Mouse (Mus musculus) kidney, embryonic 14.5 days (tissue): Measurements from ENCODE around the gene Sik3. TPM values are rescaled to one million over a fixed set of nuclear protein-coding genes. Genes with fewer than 3 reads are reported as not detected.

Experiments used
- ATAC-seq: fragments of 200-750 bp; cut with Nextera tagmentation; 2 replicates; pipeline ENCODE4 v1.8.0; 2017; ENCODE audit warnings: moderate number of reproducible peaks, mild to moderate bottlenecking, moderate TSS enrichment, moderate library complexity; ENCODE audit not compliant: low FRiP score, low TSS enrichment
- H3K27ac ChIP-seq: fragments of 300-500 bp; sonication (generic); 2 replicates; pipeline ENCODE4 v1.5.1; 2014; ENCODE audit warnings: low read depth, mild to moderate bottlenecking, low read length, moderate library complexity, mixed read lengths
- H3K27me3 ChIP-seq: fragments of 300-500 bp; sonication (generic); 2 replicates; pipeline ENCODE4 v1.6.1; 2014; ENCODE audit warnings: mild to moderate bottlenecking, low read length; ENCODE audit not compliant: control insufficient read depth, insufficient read depth
- H3K36me3 ChIP-seq: fragments of 300-500 bp; sonication (generic); 2 replicates; pipeline ENCODE4 v1.6.1; 2014; ENCODE audit warnings: low read length, mixed read lengths; ENCODE audit not compliant: control insufficient read depth, insufficient read depth
- H3K4me1 ChIP-seq: fragments of 300-500 bp; sonication (generic); 2 replicates; pipeline ENCODE4 v1.6.1; 2014; ENCODE audit warnings: low read length, mixed read lengths; ENCODE audit not compliant: control insufficient read depth, insufficient read depth
- H3K4me2 ChIP-seq: fragments of 300-500 bp; sonication (generic); replicated peaks from 2 replicates; pipeline ENCODE4 v1.6.1; 2014; ENCODE audit warnings: low read depth, mild to moderate bottlenecking, low read length
- H3K4me3 ChIP-seq: fragments of 300-500 bp; sonication (generic); 2 replicates; pipeline ENCODE4 v1.5.1; 2014; ENCODE audit warnings: mild to moderate bottlenecking, low read length
- H3K9ac ChIP-seq: fragments of 300-500 bp; sonication (generic); 2 replicates; pipeline ENCODE4 v1.6.1; 2014; ENCODE audit warnings: low read depth, mild to moderate bottlenecking, low read length, moderate library complexity
- H3K9me3 ChIP-seq: fragments of 300-500 bp; sonication (generic); 2 replicates; pipeline ENCODE4 v1.6.1; 2016; ENCODE audit warnings: low read length; ENCODE audit not compliant: control insufficient read depth
- WGBS: fragments of 180-500 bp; shearing (Covaris S2); extraction: QIAGEN DNeasy Blood & Tissue Kit; methylation state at CpG from one replicate; pipeline ENCODE4 v1.1.7; 2014; 5-methylcytosine and 5-hydroxymethylcytosine counted together
- polyA plus RNA-seq: library from polyadenylated mRNA; unstranded; fragments of >200 nt; fragmentation: Nextera tagmentation; extraction: Ambion mirVana; gene quantifications from 2 replicates; pipeline ENCODE4 v1.2.1, GENCODE M21; 2014

The Sik3 gene
- 10.1 and 11.2 TPM in 2 replicates for polyA plus RNA-seq

- H3K36me3 ChIP-seq, result no peaks in the 10 kb centered on the region
- no peaks in the 10 kb centered on the region for H3K9me3 ChIP-seq
- peak; percentile 82 for ATAC-seq
- WGBS, result 2% methylated on average over 49 of the region's 78 CpGs
- H3K9ac ChIP-seq, result peak within 1 kb of the TSS; percentile 94
- peak within 1 kb of the TSS; percentile 79 for H3K4me2 ChIP-seq
- H3K27me3 ChIP-seq, result no peaks in the 10 kb centered on the region
- H3K4me1 ChIP-seq, result peaks cover 32% of the 10 kb centered on the region
- peak within 1 kb of the TSS; percentile 97 for H3K4me3 ChIP-seq
- H3K27ac ChIP-seq, result peak within 1 kb of the TSS; percentile 87
Measured at GRCm38 (mm10) chr9:46012091-46013008, at the start of gene Sik3, which contains the start of gene Pafah1b2. Sik3 (plus strand) TSS chr9:46012820. Pafah1b2 (minus strand) TSS chr9:46012690.

- Histone ChIP-seq H3K9ac (no peak overlapping the region), H3K9me3 (no peaks in the 10 kb centered on the region), H3K4me3 (no peak overlapping the region), H3K4me1 (no peaks in the 10 kb centered on the region), H3K27me3 (no peaks in the 10 kb centered on the region), H3K27ac (no peak overlapping the region), H3K4me2 (no peak overlapping the region), H3K36me3 (peaks cover 70% of the 10 kb centered on the region)
- ATAC-seq, result no peak
- WGBS, result 93% methylated on average over 6 of the region's 6 CpGs
Measured at GRCm38 (mm10) chr9:45963577-45963976, 49.0 kb upstream of the Sik3 start.

DNA sequence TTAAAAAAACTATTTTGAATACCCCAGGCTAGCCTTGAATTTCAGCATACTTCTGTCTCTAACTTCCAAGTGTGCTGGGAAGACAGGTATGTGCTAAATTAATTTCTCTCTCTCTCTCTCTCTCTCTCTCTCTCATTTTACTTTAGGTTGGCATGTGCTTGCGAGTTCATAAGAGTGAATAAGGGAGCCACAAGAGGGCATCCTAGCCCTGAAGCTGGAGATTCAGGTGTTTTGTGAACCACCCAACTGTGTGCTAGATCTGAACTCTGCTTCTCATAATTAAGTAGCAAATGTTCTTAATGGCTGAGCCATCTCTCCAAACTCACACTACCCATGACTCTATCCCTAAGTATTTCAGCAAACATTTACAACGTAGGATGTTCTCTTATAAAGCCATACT is 35.7 kb upstream of the Sik3 start:
- H3K4me1 ChIP-seq, result no peaks in the 10 kb centered on the region
- no peak for ATAC-seq
- no peaks in the 10 kb centered on the region for H3K9me3 ChIP-seq
- H3K36me3 ChIP-seq, result peaks cover 50% of the 10 kb centered on the region
- no peak overlapping the region for H3K4me3 ChIP-seq
- no peak overlapping the region for H3K27ac ChIP-seq
- no peak overlapping the region for H3K4me2 ChIP-seq
- H3K27me3 ChIP-seq, result no peaks in the 10 kb centered on the region
- WGBS, result 84% methylated on average over 2 of the region's 2 CpGs
- H3K9ac ChIP-seq, result no peak overlapping the region

DNA sequence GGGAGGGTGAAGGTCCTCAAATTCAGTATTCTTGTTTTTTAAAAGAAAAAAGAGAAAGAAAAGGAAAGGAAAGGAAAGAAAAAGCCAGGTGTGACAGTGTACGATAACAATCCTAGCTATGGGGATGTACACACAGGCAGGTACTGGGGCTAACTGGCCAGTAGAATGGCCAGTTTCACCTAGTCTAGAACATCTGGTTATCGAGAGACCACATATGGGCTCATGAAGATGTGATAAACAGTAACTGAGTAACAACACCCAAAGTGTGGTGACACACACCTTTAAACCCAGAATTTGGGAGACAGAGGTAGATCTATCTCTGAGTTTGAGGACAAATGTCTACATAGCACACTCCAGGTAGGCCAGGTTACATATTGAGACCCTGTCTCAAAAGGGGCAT is 32.8 kb upstream of the Sik3 start:
- Histone ChIP-seq H3K4me2 (no peak overlapping the region), H3K4me3 (no peak overlapping the region), H3K9ac (no peak overlapping the region), H3K9me3 (no peaks in the 10 kb centered on the region), H3K4me1 (peaks cover 7% of the 10 kb centered on the region; the same call in 1 of the 2 replicates), H3K36me3 (peaks cover 23% of the 10 kb centered on the region), H3K27ac (no peak overlapping the region), H3K27me3 (no peaks in the 10 kb centered on the region)
- WGBS, result 91% methylated on average over 2 of the region's 2 CpGs
- no peak for ATAC-seq

DNA sequence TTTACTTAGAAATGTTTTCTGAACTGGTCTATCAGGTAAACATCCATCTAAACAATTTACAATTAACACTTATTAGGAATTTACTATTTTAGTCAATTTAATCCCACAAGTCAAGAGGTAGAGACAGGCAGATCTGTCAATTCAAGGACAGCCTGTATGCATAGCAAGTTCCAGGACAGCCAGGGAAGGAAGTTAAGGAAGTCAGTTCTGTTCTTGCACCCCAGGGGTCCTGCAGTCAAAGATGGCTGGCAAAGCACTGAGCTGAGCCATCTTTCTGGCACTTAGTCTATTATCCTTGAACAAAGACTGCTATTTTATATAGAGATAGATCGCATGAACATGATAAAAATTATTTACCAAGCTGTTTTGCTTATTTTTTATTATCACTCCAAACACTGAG is 32.0 kb upstream of the Sik3 start:
- no peak for ATAC-seq
- no peaks in the 10 kb centered on the region for H3K9me3 ChIP-seq
- H3K27me3 ChIP-seq, result no peaks in the 10 kb centered on the region
- peaks cover 7% of the 10 kb centered on the region; the same call in 1 of the 2 replicates for H3K4me1 ChIP-seq
- no peak overlapping the region for H3K27ac ChIP-seq
- no peak overlapping the region for H3K9ac ChIP-seq
- peaks cover 16% of the 10 kb centered on the region for H3K36me3 ChIP-seq
- WGBS, result 97% methylated on average over 1 of the region's 1 CpGs
- no peak overlapping the region for H3K4me3 ChIP-seq
- H3K4me2 ChIP-seq, result no peak overlapping the region

GRCm38 (mm10) chr9:45981331-45981730 is 31.3 kb upstream of the Sik3 start:
- no peak overlapping the region for H3K4me3 ChIP-seq
- no peak overlapping the region for H3K9ac ChIP-seq
- H3K4me2 ChIP-seq, result no peak overlapping the region
- peaks cover 11% of the 10 kb centered on the region; the same call in 1 of the 2 replicates for H3K36me3 ChIP-seq
- H3K9me3 ChIP-seq, result no peaks in the 10 kb centered on the region
- H3K27ac ChIP-seq, result no peak overlapping the region
- H3K27me3 ChIP-seq, result no peaks in the 10 kb centered on the region
- no peak for ATAC-seq
- H3K4me1 ChIP-seq, result peaks cover 7% of the 10 kb centered on the region; the same call in 1 of the 2 replicates

DNA sequence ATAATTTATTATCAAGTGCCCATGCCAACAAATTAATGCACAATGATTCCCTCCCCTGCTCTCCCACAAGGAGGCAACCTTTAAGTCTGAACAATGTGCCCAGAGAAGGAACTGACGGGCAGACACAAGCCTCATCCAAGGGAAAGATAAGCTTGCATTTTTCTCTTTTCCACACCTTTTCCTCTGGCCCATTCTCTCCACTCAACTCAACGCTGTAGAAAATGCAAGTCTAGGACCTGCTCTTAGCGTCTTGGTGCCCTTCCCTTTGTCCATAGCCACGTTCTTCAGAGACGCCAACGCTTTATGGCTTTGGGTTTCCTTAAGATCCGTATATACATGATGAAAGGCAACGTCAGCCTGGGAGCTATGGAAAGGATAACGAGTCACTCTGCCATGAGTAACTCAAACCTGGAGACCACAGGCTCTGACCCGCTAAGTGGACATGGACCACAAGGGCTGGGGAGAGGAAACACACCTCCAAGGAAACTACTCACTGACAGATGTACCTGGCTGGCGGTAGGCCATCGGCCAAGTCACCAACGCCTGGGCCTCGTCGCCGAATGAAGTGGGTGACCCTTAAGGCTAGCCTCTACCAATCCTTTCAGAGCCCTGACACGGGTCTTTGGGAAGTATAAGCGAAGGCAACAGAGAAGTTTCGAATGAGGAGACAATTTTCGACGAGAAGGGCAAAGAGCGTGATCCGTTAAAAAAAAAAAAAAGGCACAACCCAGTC is 28.8 kb upstream of the Sik3 start:
- H3K4me3 ChIP-seq, result peak overlapping the region; percentile 83
- peaks cover 7% of the 10 kb centered on the region; the same call in 1 of the 2 replicates for H3K4me1 ChIP-seq
- H3K9me3 ChIP-seq, result no peaks in the 10 kb centered on the region
- H3K4me2 ChIP-seq, result peak overlapping the region; percentile 59
- peak overlapping the region; percentile 93 for H3K9ac ChIP-seq
- peak overlapping the region; percentile 94 for H3K27ac ChIP-seq
- under 1% methylated on average over 23 of the region's 23 CpGs for WGBS
- H3K27me3 ChIP-seq, result no peaks in the 10 kb centered on the region
- no peak; the same call in 1 of the 2 replicates for ATAC-seq
- no peaks in the 10 kb centered on the region for H3K36me3 ChIP-seq

GRCm38 (mm10) chr9:45984409-45985228 is 28.0 kb upstream of the Sik3 start:
- ATAC-seq, result peak; percentile 89
- H3K9ac ChIP-seq, result peak overlapping the region; percentile 93
- no peaks in the 10 kb centered on the region for H3K27me3 ChIP-seq
- peak overlapping the region; percentile 83 for H3K4me3 ChIP-seq
- H3K9me3 ChIP-seq, result no peaks in the 10 kb centered on the region
- H3K4me1 ChIP-seq, result peaks cover 7% of the 10 kb centered on the region; the same call in 1 of the 2 replicates
- peak overlapping the region; percentile 59 for H3K4me2 ChIP-seq
- WGBS, result under 1% methylated on average over 64 of the region's 76 CpGs
- H3K36me3 ChIP-seq, result no peaks in the 10 kb centered on the region
- H3K27ac ChIP-seq, result peak overlapping the region; percentile 94
